In the genomic region with DNA sequence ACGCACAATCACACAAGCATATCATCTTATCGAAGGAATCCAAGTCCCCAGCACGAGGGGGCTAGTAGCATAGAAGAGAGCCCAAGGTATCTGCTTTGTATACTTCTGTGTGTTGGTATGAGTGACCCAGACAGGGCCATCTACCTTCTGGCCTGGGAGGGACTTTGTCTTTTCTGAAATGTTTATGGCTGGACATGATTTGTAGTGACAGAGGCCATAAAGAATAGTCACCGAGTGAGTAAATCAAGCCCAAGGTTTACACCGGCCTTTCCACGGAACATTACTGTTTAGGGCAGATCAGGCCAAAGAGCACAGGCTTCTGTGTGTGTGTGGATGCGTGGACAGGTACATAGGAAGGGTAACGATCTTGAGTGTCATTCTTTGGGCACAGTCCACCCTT, we compare ENCODE assay signal across 23 mouse cellular contexts. TPM values are rescaled to one million over a fixed set of nuclear protein-coding genes. Genes with fewer than 3 reads are reported as not detected.
DNase-seq lines count a peak whose midpoint lies in the region; ATAC-seq and TF ChIP-seq lines count a peak whose summit lies in the region.
"Had no signal": no experiment of that assay in that cellular context is flagged by ENCODE, and none has a peak within 500 bp of the region (broad histone marks: within the 10 kb centered on the region; RNA-seq: fewer than 3 reads in every experiment).

No protein-coding gene starts in this region.

- H3K4me3 ChIP-seq in kidney, postnatal 0 days (replicated peaks; ENCODE audit: low read depth, low read length) = no peak overlapping the region
- no peak overlapping the region for H3K4me3 ChIP-seq in forebrain, embryonic 11.5 days (ENCODE audit: low read depth, low read length)
- H3K4me3 ChIP-seq: forebrain, embryonic 10.5 days; heart, embryonic 13.5 days had no signal

- H3K4me2 ChIP-seq in kidney, postnatal 0 days (ENCODE audit: low read length) = no peak overlapping the region
- no peak overlapping the region for H3K4me2 ChIP-seq in forebrain, embryonic 11.5 days (ENCODE audit: low read depth, low read length, severe bottlenecking)
- H3K4me2 ChIP-seq: heart, embryonic 13.5 days; hindbrain, embryonic 14.5 days had no signal

- peak; percentile 47 for DNase-seq in adrenal gland, adult 2 months
- DNase-seq in adrenal gland, postnatal 25 days = no peak
- peak; percentile 40 for DNase-seq in kidney, postnatal 0 days (ENCODE audit: low spot score)
- DNase-seq in kidney, postnatal 4 days = no peak
- peak; percentile 37 for DNase-seq in mesoderm, embryonic 11.5 days (ENCODE audit: low read depth, low spot score)
- no peak for DNase-seq in urinary bladder, postnatal 14 days (ENCODE audit: low spot score)
- no peak for DNase-seq in forebrain, embryonic 11.5 days (ENCODE audit: low spot score)
- DNase-seq: adrenal gland, postnatal 10 days; cerebellum, adult 11 months; cerebellum, adult 2 months; cerebellum, postnatal 25 days; forebrain, postnatal 0 days; gastrocnemius, postnatal 25 days; heart, adult 18-20 months; heart, postnatal 14 days; heart, postnatal 4 days had no signal

- H3K9ac ChIP-seq in kidney, postnatal 0 days (ENCODE audit: low read depth, low read length) = no peak overlapping the region
- no peak overlapping the region for H3K9ac ChIP-seq in forebrain, embryonic 11.5 days (ENCODE audit: low read length)
- H3K9ac ChIP-seq: forebrain, postnatal 0 days; heart, embryonic 13.5 days; hindbrain, embryonic 14.5 days had no signal

- no peaks in the 10 kb centered on the region for H3K36me3 ChIP-seq in kidney, postnatal 0 days (ENCODE audit: insufficient read depth, low read length)
- no peaks in the 10 kb centered on the region for H3K36me3 ChIP-seq in forebrain, embryonic 11.5 days (ENCODE audit: control insufficient read depth, insufficient read depth, low read length)
- H3K36me3 ChIP-seq: forebrain, embryonic 10.5 days; heart, embryonic 13.5 days had no signal

- H3K27ac ChIP-seq in kidney, postnatal 0 days = no peak overlapping the region
- H3K27ac ChIP-seq in forebrain, embryonic 11.5 days (ENCODE audit: low read depth, low read length) = no peak overlapping the region
- H3K27ac ChIP-seq: forebrain, embryonic 10.5 days; heart, embryonic 13.5 days; hindbrain, embryonic 14.5 days; hindbrain, postnatal 0 days had no signal

- H3K9me3 ChIP-seq in kidney, postnatal 0 days (replicated peaks; ENCODE audit: low read length) = no peaks in the 10 kb centered on the region
- no peaks in the 10 kb centered on the region for H3K9me3 ChIP-seq in forebrain, embryonic 11.5 days (ENCODE audit: control insufficient read depth, low read length)
- H3K9me3 ChIP-seq: forebrain, embryonic 10.5 days; heart, embryonic 13.5 days had no signal

- ATAC-seq in kidney, postnatal 0 days (replicated peaks; ENCODE audit: low FRiP score, low read depth) = no peak
- no peak for ATAC-seq in forebrain, embryonic 11.5 days (replicated peaks; ENCODE audit: low FRiP score)
- ATAC-seq: activated CD4-positive, CD25-positive, alpha-beta regulatory T cell, adult 4 months; forebrain, embryonic 14.5 days; forebrain, postnatal 0 days; hindbrain, postnatal 0 days had no signal

- no peaks in the 10 kb centered on the region; the same call in 1 of the 2 replicates for H3K4me1 ChIP-seq in kidney, postnatal 0 days (replicated peaks; ENCODE audit: insufficient read depth, low read length)
- peaks cover under 1% of the 10 kb centered on the region; the same call in 1 of the 2 replicates for H3K4me1 ChIP-seq in forebrain, embryonic 11.5 days (replicated peaks; ENCODE audit: control insufficient read depth, insufficient read depth, low read length)

- TF ChIP-seq CTCF in kidney, postnatal 0 days (IDR thresholded peaks at IDR 0.05; ENCODE audit: low read depth) = no peak

- 36% methylated on average over 8 of the region's 8 CpGs for WGBS in kidney, postnatal 0 days
- WGBS in forebrain, embryonic 11.5 days = 90% methylated on average over 8 of the region's 8 CpGs

- no peaks in the 10 kb centered on the region for H3K27me3 ChIP-seq in kidney, postnatal 0 days (ENCODE audit: insufficient read depth, low read length)
- H3K27me3 ChIP-seq in forebrain, embryonic 11.5 days (ENCODE audit: control insufficient read depth, insufficient read depth, low read length) = no peaks in the 10 kb centered on the region

RNA-seq across cellular contexts. Expression of a gene that starts 6.1 kb away (rescaled TPM):
- 1 to 10 TPM; 2.5 to 3.4 TPM for total RNA-seq in adrenal gland, adult 2 months (2021)
- polyA plus RNA-seq in adrenal gland, adult 2 months (2012; rRNA removed) = 1.9 and 3.1 TPM in 2 replicates
- total RNA-seq in adrenal gland, postnatal 25 days (2021) = 1.4 and 2.5 TPM in 2 replicates
- polyA plus RNA-seq in kidney, postnatal 0 days (2015; fragmentation: Nextera tagmentation; extraction: Ambion mirVana) = 31.9 and 36.8 TPM in 2 replicates
- 30.4 and 33.7 TPM in 2 replicates for polyA plus RNA-seq in forebrain, embryonic 11.5 days (2014; fragmentation: Nextera tagmentation; extraction: Ambion mirVana)
- total RNA-seq: common myeloid progenitor, adult 5-6 weeks had no signal

Comparison
In these comparisons a context has a peak if more than half of its experiments do, and no peak if none do; other contexts are left out.
1. DNase-seq: peak in adrenal gland, adult 2 months (single experiment), kidney, postnatal 0 days (single experiment) and mesoderm, embryonic 11.5 days (single experiment); none in adrenal gland, postnatal 25 days (single experiment), kidney, postnatal 4 days (0 of 2), urinary bladder, postnatal 14 days (single experiment) and forebrain, embryonic 11.5 days (single experiment).